ENCODE assay signal across 10 mouse cellular contexts in genomic region chr14:117951686-117952085, GRCm38 (mm10).
A peak's percentile ranks its signal among the peaks of the same experiment; 100 is the strongest.
DNase-seq lines count a peak whose midpoint lies in the region; ATAC-seq and TF ChIP-seq lines count a peak whose summit lies in the region.
"Had no signal": no experiment of that assay in that cellular context is flagged by ENCODE, and none has a peak within 500 bp of the region (broad histone marks: within the 10 kb centered on the region; RNA-seq: fewer than 3 reads in every experiment).

No protein-coding gene starts in this region.

- no peak overlapping the region for H3K9ac ChIP-seq in heart, embryonic 16.5 days (ENCODE audit: low read length)
- H3K9ac ChIP-seq in midbrain, postnatal 0 days (replicated peaks; ENCODE audit: low read length, poor library complexity, severe bottlenecking): no peak overlapping the region
- H3K9ac ChIP-seq in midbrain, embryonic 11.5 days (ENCODE audit: low read length): no peak overlapping the region
- no peak overlapping the region for H3K9ac ChIP-seq in forebrain, postnatal 0 days
- H3K9ac ChIP-seq: limb, embryonic 12.5 days had no signal

- H3K4me3 ChIP-seq in heart, embryonic 16.5 days (ENCODE audit: low read length): no peak overlapping the region
- no peak overlapping the region for H3K4me3 ChIP-seq in midbrain, postnatal 0 days (ENCODE audit: low read depth, low read length)
- H3K4me3 ChIP-seq in midbrain, embryonic 11.5 days (ENCODE audit: low read depth, low read length): no peak overlapping the region
- H3K4me3 ChIP-seq in forebrain, postnatal 0 days (ENCODE audit: low read depth, low read length): no peak overlapping the region
- H3K4me3 ChIP-seq: limb, embryonic 12.5 days had no signal

- 0 out of 2 replicates have a peak, but pooled peaks cover 6% of the 10 kb centered on the region for H3K4me1 ChIP-seq in heart, embryonic 16.5 days (ENCODE audit: control insufficient read depth, insufficient read depth, low read length)
- H3K4me1 ChIP-seq in midbrain, postnatal 0 days (ENCODE audit: insufficient read depth, low read length): no peaks in the 10 kb centered on the region
- no peaks in the 10 kb centered on the region for H3K4me1 ChIP-seq in midbrain, embryonic 11.5 days (ENCODE audit: control insufficient read depth, insufficient read depth, low read length)
- no peaks in the 10 kb centered on the region for H3K4me1 ChIP-seq in forebrain, postnatal 0 days (ENCODE audit: insufficient read depth)
- H3K4me1 ChIP-seq: limb, embryonic 12.5 days had no signal

- peaks cover 79% of the 10 kb centered on the region for H3K27me3 ChIP-seq in heart, embryonic 16.5 days (ENCODE audit: control insufficient read depth, insufficient read depth, low read length)
- H3K27me3 ChIP-seq in midbrain, postnatal 0 days (ENCODE audit: insufficient read depth, low read length): no peaks in the 10 kb centered on the region
- no peaks in the 10 kb centered on the region for H3K27me3 ChIP-seq in midbrain, embryonic 11.5 days (ENCODE audit: control insufficient read depth, insufficient read depth, low read length)
- H3K27me3 ChIP-seq in forebrain, postnatal 0 days (ENCODE audit: insufficient read depth, low read length): no peaks in the 10 kb centered on the region
- H3K27me3 ChIP-seq: limb, embryonic 12.5 days had no signal

- DNase-seq in heart, adult 9 months (ENCODE audit: low spot score in 2 of 2): no peak
- peak; percentile 66 for DNase-seq in midbrain, postnatal 0 days (ENCODE audit: low spot score)
- no peak for DNase-seq in midbrain, embryonic 11.5 days (ENCODE audit: low spot score, missing footprints)
- no peak for DNase-seq in forebrain, postnatal 0 days
- DNase-seq in right cerebral cortex, postnatal 36 days (ENCODE audit: low spot score in 2 of 2): no peak
- DNase-seq: cerebellum, adult 8-10 months; gastrocnemius, postnatal 14 days had no signal

- 22% methylated on average over 5 of the region's 5 CpGs for WGBS in heart, embryonic 16.5 days
- WGBS in midbrain, postnatal 0 days: 58% methylated on average over 5 of the region's 5 CpGs
- WGBS in midbrain, embryonic 11.5 days: 66% methylated on average over 5 of the region's 5 CpGs
- 44% methylated on average over 5 of the region's 5 CpGs for WGBS in forebrain, postnatal 0 days

- ATAC-seq in heart, embryonic 16.5 days (replicated peaks; ENCODE audit: extremely low read depth, insufficient read depth, low FRiP score): no peak
- peak; percentile 70; the same call in 1 of the 2 replicates for ATAC-seq in midbrain, postnatal 0 days (ENCODE audit: low FRiP score)
- no peak for ATAC-seq in midbrain, embryonic 11.5 days (ENCODE audit: low FRiP score)
- ATAC-seq in forebrain, postnatal 0 days: peak; percentile 55; the same call in 1 of the 2 replicates
- ATAC-seq in inflammation-experienced regulatory T-cells, adult 6 months: no peak

- no peak overlapping the region for H3K27ac ChIP-seq in heart, embryonic 16.5 days (ENCODE audit: low read length)
- H3K27ac ChIP-seq in midbrain, postnatal 0 days (ENCODE audit: low read depth, low read length): no peak overlapping the region
- no peak overlapping the region for H3K27ac ChIP-seq in midbrain, embryonic 11.5 days (ENCODE audit: low read depth, low read length)
- H3K27ac ChIP-seq in forebrain, postnatal 0 days (ENCODE audit: low read depth, low read length): no peak overlapping the region
- H3K27ac ChIP-seq: limb, embryonic 12.5 days had no signal

- H3K36me3 ChIP-seq in heart, embryonic 16.5 days (ENCODE audit: control insufficient read depth, insufficient read depth): no peaks in the 10 kb centered on the region
- H3K36me3 ChIP-seq in midbrain, postnatal 0 days (ENCODE audit: insufficient read depth, low read length): no peaks in the 10 kb centered on the region
- H3K36me3 ChIP-seq in midbrain, embryonic 11.5 days (ENCODE audit: control insufficient read depth, insufficient read depth, low read length): no peaks in the 10 kb centered on the region
- H3K36me3 ChIP-seq in forebrain, postnatal 0 days (ENCODE audit: insufficient read depth): no peaks in the 10 kb centered on the region
- H3K36me3 ChIP-seq: limb, embryonic 12.5 days had no signal

- peak; percentile 51; the same call in 1 of the 2 replicates for TF ChIP-seq CTCF in midbrain, postnatal 0 days (IDR thresholded peaks at IDR 0.05)
- peak; percentile 59 for TF ChIP-seq CTCF in forebrain, postnatal 0 days (IDR thresholded peaks at IDR 0.05; ENCODE audit: low read depth)

- H3K9me3 ChIP-seq in heart, embryonic 16.5 days (replicated peaks; ENCODE audit: control insufficient read depth, low read length): peaks cover 14% of the 10 kb centered on the region
- H3K9me3 ChIP-seq in midbrain, postnatal 0 days (ENCODE audit: low read length): no peaks in the 10 kb centered on the region
- H3K9me3 ChIP-seq in midbrain, embryonic 11.5 days (ENCODE audit: control insufficient read depth, low read length): no peaks in the 10 kb centered on the region
- H3K9me3 ChIP-seq in forebrain, postnatal 0 days (ENCODE audit: low read length): no peaks in the 10 kb centered on the region
- H3K9me3 ChIP-seq: limb, embryonic 12.5 days had no signal

- peak overlapping the region; percentile 39 for H3K4me2 ChIP-seq in heart, embryonic 16.5 days (ENCODE audit: low read depth, low read length)
- H3K4me2 ChIP-seq in midbrain, postnatal 0 days (ENCODE audit: low read depth, low read length, poor library complexity, severe bottlenecking): no peak overlapping the region
- H3K4me2 ChIP-seq in midbrain, embryonic 11.5 days: no peak overlapping the region
- peak overlapping the region; percentile 7; the same call in 1 of the 2 replicates for H3K4me2 ChIP-seq in forebrain, postnatal 0 days (ENCODE audit: low read depth)
- H3K4me2 ChIP-seq: limb, embryonic 12.5 days had no signal

Comparison
In these comparisons a context has a peak if more than half of its experiments do, and no peak if none do; other contexts are left out.
1. ATAC-seq: peak in midbrain, postnatal 0 days (single experiment) and forebrain, postnatal 0 days (single experiment); none in heart, embryonic 16.5 days (single experiment), midbrain, embryonic 11.5 days (single experiment) and inflammation-experienced regulatory T-cells, adult 6 months (single experiment).
2. H3K4me2 ChIP-seq: peak in heart, embryonic 16.5 days (single experiment) and forebrain, postnatal 0 days (single experiment); none in midbrain, postnatal 0 days (single experiment) and midbrain, embryonic 11.5 days (single experiment).